Mouse (Mus musculus): Measurements from ENCODE around the gene Eif4g1. TPM values are rescaled to one million over a fixed set of nuclear protein-coding genes. Genes with fewer than 3 reads are reported as not detected.

The Eif4g1 gene
- polyA plus RNA-seq, 1 experiment from 2014 or later, result 267 TPM

DNA sequence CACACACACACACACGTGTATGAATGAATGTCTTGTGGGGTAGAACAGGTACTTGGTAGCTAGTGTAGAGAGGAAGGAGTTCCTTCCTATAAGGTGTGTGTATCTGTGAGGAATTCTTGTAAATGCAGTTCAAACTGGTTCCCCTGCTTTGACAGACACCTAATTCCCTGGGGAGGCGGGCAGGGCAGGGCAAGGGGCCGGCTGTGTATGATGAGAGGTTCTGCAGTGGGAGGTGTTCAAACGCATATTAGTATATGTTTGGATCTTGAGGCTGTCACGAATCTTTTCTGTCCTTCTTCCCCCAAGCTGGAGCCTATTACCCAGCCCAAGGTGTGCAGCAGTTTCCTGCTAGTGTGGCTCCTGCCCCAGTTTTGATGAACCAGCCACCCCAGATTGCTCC lies 9.3 kb downstream of the Eif4g1 start:
- Histone ChIP-seq H3K27ac (no peak overlapping the region), H3K4me3 (no peak overlapping the region), H3K36me3 (peaks cover 87% of the 10 kb centered on the region), H3K27me3 (ENCODE audit: low read depth, poor library complexity, severe bottlenecking) (no peaks in the 10 kb centered on the region), H3K4me1 (peaks cover 18% of the 10 kb centered on the region), H3K9me3 (replicated peaks) (no peaks in the 10 kb centered on the region)
- WGBS, result 89% methylated on average over 5 of the region's 5 CpGs
- DNase-seq (ENCODE audit: low spot score), result no peak

DNA sequence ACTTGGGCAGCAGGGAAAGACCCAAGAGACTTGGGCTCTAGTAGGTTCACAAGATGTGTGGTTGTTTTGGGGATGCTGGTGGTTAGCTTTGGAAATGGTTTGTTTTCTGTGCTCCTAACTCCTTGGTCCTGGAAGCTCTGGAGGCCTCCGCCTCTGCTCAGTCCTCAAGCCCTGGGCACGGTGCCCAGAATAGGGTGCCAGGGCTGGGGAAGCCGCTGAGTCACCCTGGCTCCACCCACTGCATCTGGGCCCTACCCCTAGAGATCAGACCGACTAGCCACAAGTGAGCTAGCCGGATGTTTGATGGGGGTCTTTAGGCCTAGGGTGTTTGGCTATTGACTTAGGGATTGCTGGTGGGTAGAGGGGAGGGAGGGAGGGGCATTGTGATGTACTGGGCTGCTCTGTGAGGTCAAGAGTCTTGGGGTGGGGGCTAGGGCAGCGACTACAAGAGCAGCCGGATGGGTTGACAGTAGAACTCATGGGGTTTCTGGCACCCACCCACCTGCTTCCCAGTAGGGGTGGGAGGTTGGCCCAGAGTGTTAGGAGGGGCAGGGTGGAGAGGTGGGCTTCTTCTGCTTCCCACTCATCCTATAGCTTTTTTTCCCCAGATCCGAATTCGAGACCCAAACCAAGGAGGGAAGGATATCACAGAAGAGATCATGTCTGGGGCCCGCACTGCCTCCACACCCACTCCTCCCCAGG lies 10.0 kb downstream of the Eif4g1 start:
- H3K36me3 ChIP-seq, result peaks cover 94% of the 10 kb centered on the region
- DNase-seq (ENCODE audit: low spot score), result no peak
- H3K27ac ChIP-seq, result no peak overlapping the region
- H3K27me3 ChIP-seq (ENCODE audit: low read depth, poor library complexity, severe bottlenecking), result no peaks in the 10 kb centered on the region
- 94% methylated on average over 10 of the region's 10 CpGs for WGBS
- no peaks in the 10 kb centered on the region for H3K9me3 ChIP-seq (replicated peaks)
- H3K4me3 ChIP-seq, result no peak overlapping the region
- H3K4me1 ChIP-seq, result peaks cover 18% of the 10 kb centered on the region

GRCm38 (mm10) chr16:20690774-20691173 lies 22.7 kb downstream of the Eif4g1 start:
- no peak for DNase-seq (ENCODE audit: low spot score)
- H3K27ac ChIP-seq, result no peak overlapping the region
- H3K4me1 ChIP-seq, result peaks cover 30% of the 10 kb centered on the region
- H3K4me3 ChIP-seq, result no peak overlapping the region
- no peaks in the 10 kb centered on the region for H3K9me3 ChIP-seq (replicated peaks)
- H3K27me3 ChIP-seq (ENCODE audit: low read depth, poor library complexity, severe bottlenecking), result peaks cover 15% of the 10 kb centered on the region
- peaks cover 67% of the 10 kb centered on the region for H3K36me3 ChIP-seq
- whole genome bisulfite sequencing, result 90% methylated on average over 3 of the region's 3 CpGs

GRCm38 (mm10) chr16:20691617-20692016 lies 23.5 kb downstream of the Eif4g1 start:
- 81% methylated on average over 1 of the region's 1 CpGs for WGBS
- no peak overlapping the region for H3K27ac ChIP-seq
- H3K36me3 ChIP-seq, result peaks cover 59% of the 10 kb centered on the region
- no peak for DNase-seq (ENCODE audit: low spot score)
- H3K27me3 ChIP-seq (ENCODE audit: low read depth, poor library complexity, severe bottlenecking), result peaks cover 20% of the 10 kb centered on the region
- no peak overlapping the region for H3K4me3 ChIP-seq
- no peaks in the 10 kb centered on the region for H3K9me3 ChIP-seq (replicated peaks)
- peaks cover 39% of the 10 kb centered on the region for H3K4me1 ChIP-seq

- H3K4me1 ChIP-seq, result peaks cover 44% of the 10 kb centered on the region
- peaks cover 51% of the 10 kb centered on the region for H3K36me3 ChIP-seq
- WGBS, result 37% methylated on average over 16 of the region's 16 CpGs
- no peak overlapping the region; the same call in 1 of the 2 replicates for H3K27ac ChIP-seq
- H3K9me3 ChIP-seq (replicated peaks), result no peaks in the 10 kb centered on the region
- DNase-seq (ENCODE audit: low spot score), result no peak
- H3K4me3 ChIP-seq, result peak overlapping the region; percentile 65; the same call in 1 of the 2 replicates
- H3K27me3 ChIP-seq (ENCODE audit: low read depth, poor library complexity, severe bottlenecking), result peaks cover 20% of the 10 kb centered on the region
Measured at GRCm38 (mm10) chr16:20692241-20692965, 24.3 kb downstream of the Eif4g1 start.

- Histone ChIP-seq H3K27me3 (ENCODE audit: low read depth, poor library complexity, severe bottlenecking) (peaks cover 20% of the 10 kb centered on the region), H3K27ac (peak within 1 kb of the TSS; percentile 83), H3K4me3 (peak within 1 kb of the TSS; percentile 65), H3K9me3 (replicated peaks) (no peaks in the 10 kb centered on the region), H3K36me3 (peaks cover 43% of the 10 kb centered on the region), H3K4me1 (peaks cover 44% of the 10 kb centered on the region)
- under 1% methylated on average over 37 of the region's 37 CpGs for WGBS
- DNase-seq (ENCODE audit: low spot score), result peak; percentile 94
Measured at GRCm38 (mm10) chr16:20693111-20693701, 25.1 kb downstream of the Eif4g1 start, which contains the start of gene Fam131a. Gene Fam131a, plus strand, starts transcription at chr16:20693241.

- DNase-seq (ENCODE audit: low spot score), result no peak
- H3K27me3 ChIP-seq (ENCODE audit: low read depth, poor library complexity, severe bottlenecking), result peaks cover 26% of the 10 kb centered on the region
- H3K9me3 ChIP-seq (replicated peaks), result no peaks in the 10 kb centered on the region
- H3K4me3 ChIP-seq, result no peak overlapping the region
- no peak overlapping the region for H3K27ac ChIP-seq
- WGBS, result 82% methylated on average over 8 of the region's 8 CpGs
- peaks cover 27% of the 10 kb centered on the region for H3K36me3 ChIP-seq
- peaks cover 51% of the 10 kb centered on the region for H3K4me1 ChIP-seq
Measured at GRCm38 (mm10) chr16:20694781-20695180, 26.7 kb downstream of the Eif4g1 start.

DNA sequence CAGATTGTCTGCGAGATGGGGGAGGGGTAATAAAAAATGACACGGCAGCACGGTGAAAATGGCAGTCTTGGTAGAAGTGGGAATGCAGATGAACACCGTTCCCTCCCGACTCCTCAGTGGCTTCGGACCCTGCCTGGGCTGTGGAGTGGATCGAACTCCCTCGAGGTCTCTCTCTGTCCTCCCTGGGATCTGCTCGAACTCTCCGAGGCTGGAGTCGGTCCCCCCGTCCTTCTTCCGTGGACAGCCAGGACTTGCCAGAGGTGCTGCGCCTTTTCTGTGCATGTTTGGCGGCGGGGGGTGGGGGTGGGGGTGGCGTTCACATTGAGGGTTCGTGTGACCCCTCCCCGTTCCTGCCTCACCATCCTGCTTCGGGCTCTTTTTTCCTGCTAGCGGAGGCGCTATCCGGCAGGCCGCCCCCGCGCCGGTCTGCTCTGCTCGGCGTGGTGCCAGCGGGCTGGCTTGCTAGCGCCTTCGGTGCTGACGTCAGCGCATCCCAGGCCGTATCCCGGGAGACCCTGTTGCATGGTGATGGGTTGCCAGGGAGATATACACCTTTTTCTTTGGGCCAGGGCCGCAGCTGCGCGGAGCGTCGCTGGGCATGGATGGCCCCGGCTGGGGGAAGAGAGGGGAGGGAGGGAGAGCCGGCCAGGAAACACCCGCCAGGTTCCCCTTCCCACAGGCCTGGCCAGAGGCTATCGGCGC lies 27.7 kb downstream of the Eif4g1 start:
- WGBS, result 4% methylated on average over 46 of the region's 46 CpGs
- peaks cover 26% of the 10 kb centered on the region for H3K27me3 ChIP-seq (ENCODE audit: low read depth, poor library complexity, severe bottlenecking)
- no peaks in the 10 kb centered on the region for H3K9me3 ChIP-seq (replicated peaks)
- H3K27ac ChIP-seq, result peak overlapping the region; percentile 72
- peak; percentile 77 for DNase-seq (ENCODE audit: low spot score)
- H3K4me1 ChIP-seq, result peaks cover 61% of the 10 kb centered on the region
- H3K36me3 ChIP-seq, result peaks cover 17% of the 10 kb centered on the region
- peak overlapping the region; percentile 58 for H3K4me3 ChIP-seq

- 79% methylated on average over 5 of the region's 5 CpGs for WGBS
- peaks cover 59% of the 10 kb centered on the region for H3K4me1 ChIP-seq
- H3K27ac ChIP-seq, result 0 out of 2 replicates have a peak overlapping the region, but pooled peaks have one; percentile 7
- H3K27me3 ChIP-seq (ENCODE audit: low read depth, poor library complexity, severe bottlenecking), result peaks cover 23% of the 10 kb centered on the region
- no peaks in the 10 kb centered on the region for H3K9me3 ChIP-seq (replicated peaks)
- peaks cover 11% of the 10 kb centered on the region for H3K36me3 ChIP-seq
- H3K4me3 ChIP-seq, result no peak overlapping the region
- no peak for DNase-seq (ENCODE audit: low spot score)
Measured at GRCm38 (mm10) chr16:20699266-20699665, 31.2 kb downstream of the Eif4g1 start.

- Histone ChIP-seq H3K27me3 (ENCODE audit: low read depth, poor library complexity, severe bottlenecking) (peaks cover 18% of the 10 kb centered on the region), H3K27ac (peak overlapping the region; percentile 70), H3K36me3 (peaks cover 18% of the 10 kb centered on the region), H3K9me3 (replicated peaks) (no peaks in the 10 kb centered on the region), H3K4me3 (no peak overlapping the region), H3K4me1 (peaks cover 59% of the 10 kb centered on the region)
- 23% methylated on average over 5 of the region's 5 CpGs for WGBS
- DNase-seq (ENCODE audit: low spot score), result no peak
Measured at GRCm38 (mm10) chr16:20700036-20700435, 31.9 kb downstream of the Eif4g1 start.

DNA sequence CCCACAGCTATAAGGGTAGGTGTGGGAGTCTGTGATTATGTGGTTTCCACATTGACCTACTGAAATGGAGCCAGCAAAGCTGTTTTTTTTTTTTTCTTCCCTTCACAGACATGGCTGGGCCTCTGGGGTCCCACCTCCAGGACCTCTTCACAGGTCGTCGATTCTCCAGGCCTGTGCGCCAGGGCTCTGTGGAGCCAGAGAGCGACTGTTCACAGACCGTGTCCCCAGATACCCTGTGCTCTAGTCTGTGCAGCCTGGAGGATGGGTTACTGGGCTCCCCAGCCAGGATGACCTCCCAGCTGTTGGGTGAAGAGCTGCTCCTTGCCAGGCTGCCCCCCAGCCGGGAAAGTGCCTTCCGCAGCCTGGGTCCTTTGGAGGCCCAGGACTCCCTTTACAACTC lies 33.2 kb downstream of the Eif4g1 start:
- WGBS, result 53% methylated on average over 7 of the region's 7 CpGs
- Histone ChIP-seq H3K4me3 (0 out of 2 replicates have a peak overlapping the region, but pooled peaks have one; percentile 24), H3K27ac (peak overlapping the region; percentile 84), H3K4me1 (peaks cover 47% of the 10 kb centered on the region), H3K27me3 (ENCODE audit: low read depth, poor library complexity, severe bottlenecking) (peaks cover 6% of the 10 kb centered on the region; the same call in 1 of the 2 replicates), H3K36me3 (peaks cover 30% of the 10 kb centered on the region), H3K9me3 (replicated peaks) (no peaks in the 10 kb centered on the region)
- no peak for DNase-seq (ENCODE audit: low spot score)

- Histone ChIP-seq H3K9me3 (replicated peaks) (no peaks in the 10 kb centered on the region), H3K27me3 (ENCODE audit: low read depth, poor library complexity, severe bottlenecking) (0 out of 2 replicates have a peak, but pooled peaks cover 6% of the 10 kb centered on the region), H3K4me3 (peak overlapping the region; percentile 24; the same call in 1 of the 2 replicates), H3K4me1 (peaks cover 41% of the 10 kb centered on the region), H3K36me3 (peaks cover 37% of the 10 kb centered on the region), H3K27ac (peak overlapping the region; percentile 84)
- 30% methylated on average over 12 of the region's 12 CpGs for WGBS
- DNase-seq (ENCODE audit: low spot score), result no peak
Measured at GRCm38 (mm10) chr16:20701729-20702521, 33.8 kb downstream of the Eif4g1 start.
